Mouse (Mus musculus): ENCODE measurements around the gene Ccdc121. TPM values are rescaled to one million over a fixed set of nuclear protein-coding genes. Genes with fewer than 3 reads are reported as not detected.

The Ccdc121 gene
- total RNA-seq, 1 experiment from 2014 or later = not detected

GRCm38 (mm10) chr1:181460283-181460682, 51.0 kb downstream of the Ccdc121 start:
- ATAC-seq (replicated peaks in 1 of 2; ENCODE audit: insufficient read depth in 1 of 2, low FRiP score in 2 of 2, low TSS enrichment in 1 of 2, low read depth in 1 of 2, poor library complexity in 2 of 2, severe bottlenecking in 2 of 2) = no peak

Other genes starting within 250 kb of the Ccdc121 start
- gene Cnih3, start 158.8 kb downstream of the Ccdc121 start, total RNA-seq (2017) = not detected in 2 replicates
- gene Dnah14, start 65.1 kb upstream of the Ccdc121 start, total RNA-seq (2017) = 0.56 and 8.0 TPM in 2 replicates